Mouse (Mus musculus): ENCODE measurements around the gene Ngfr. TPM values are rescaled to one million over a fixed set of nuclear protein-coding genes. Genes with fewer than 3 reads are reported as not detected.

The Ngfr gene
- total RNA-seq, 2 experiments from 2014 or later, result not detected

DNA sequence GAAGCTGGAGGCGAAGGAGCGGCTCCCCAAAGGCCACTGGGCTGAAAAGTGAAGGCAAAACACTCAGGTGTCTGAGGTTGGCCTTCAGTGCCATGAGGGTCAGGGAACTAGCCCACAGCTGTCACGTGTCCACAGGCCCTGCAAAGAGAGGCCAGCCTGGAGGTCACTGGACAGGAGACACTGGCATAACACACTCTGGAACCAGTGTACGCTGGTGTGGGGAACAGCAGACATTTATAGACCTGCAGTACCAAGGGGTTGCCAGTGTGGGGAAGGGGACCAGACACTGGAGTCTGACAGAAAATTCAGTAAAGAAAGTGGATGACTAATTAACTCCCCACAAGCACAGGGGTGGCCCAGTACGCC lies 8.6 kb upstream of the Ngfr start:
- ATAC-seq (replicated peaks; ENCODE audit: low FRiP score, poor library complexity, severe bottlenecking), result no peak

DNA sequence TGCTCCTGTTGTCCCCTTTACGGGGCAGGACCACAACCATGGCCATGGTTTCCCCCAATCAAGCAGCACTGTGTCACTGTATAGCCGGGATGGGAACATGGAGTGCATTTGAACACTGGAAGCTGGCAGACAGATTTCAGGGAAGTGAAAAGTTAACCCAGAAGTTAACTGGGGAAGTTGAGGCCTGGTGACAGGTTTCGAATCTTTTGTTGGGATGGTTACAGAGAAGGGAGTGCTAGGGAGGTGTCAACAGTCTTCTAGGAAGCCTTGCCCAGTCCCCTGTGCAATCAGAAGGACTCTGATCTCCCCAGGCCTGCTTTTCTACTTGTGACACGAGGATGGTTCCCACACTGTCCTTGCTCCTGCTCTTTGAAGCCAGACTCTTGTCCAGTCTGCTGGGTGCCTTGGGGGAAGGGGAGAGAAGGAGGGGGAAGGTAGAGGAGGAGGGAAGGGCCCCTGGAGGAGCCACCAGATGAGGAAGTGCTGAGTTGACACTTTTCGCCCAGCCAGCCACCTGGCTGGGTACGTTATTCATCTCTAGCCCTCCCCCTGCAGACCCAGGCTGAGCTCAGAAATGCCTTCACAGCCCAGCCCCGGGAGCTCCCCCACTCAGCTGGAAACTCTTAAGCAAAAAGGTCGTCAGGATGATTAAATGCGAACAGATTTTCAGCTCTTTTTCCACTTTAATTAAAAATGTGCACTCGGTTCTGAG lies 8.1 kb upstream of the Ngfr start:
- no peak for ATAC-seq (replicated peaks; ENCODE audit: low FRiP score, poor library complexity, severe bottlenecking)

DNA sequence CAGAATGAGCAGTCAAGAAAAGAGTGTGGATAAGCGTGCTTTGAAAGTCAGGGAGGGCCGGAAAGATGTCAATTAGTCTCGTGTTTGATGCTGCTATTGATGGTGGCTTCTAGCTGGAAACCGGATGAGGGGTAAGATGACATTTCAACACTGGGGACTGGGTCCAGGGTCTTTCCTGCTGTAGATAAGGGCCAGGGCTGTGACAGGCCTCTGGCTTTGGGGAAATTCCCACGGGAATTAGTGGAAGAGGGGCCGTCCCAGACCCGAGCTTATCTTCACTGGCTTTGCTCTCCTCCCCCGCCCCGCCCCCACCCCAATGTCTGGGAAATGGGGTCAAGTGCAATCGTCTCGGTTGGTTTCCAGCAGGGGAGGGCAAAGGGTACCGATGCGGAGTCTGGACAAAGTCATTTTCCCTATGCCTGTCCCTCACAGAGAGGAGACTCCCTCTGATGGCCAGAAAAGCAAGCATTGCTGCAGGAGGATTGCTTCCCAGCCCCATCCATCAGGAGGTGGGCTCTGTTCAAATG lies 7.2 kb upstream of the Ngfr start:
- no peak for ATAC-seq (replicated peaks; ENCODE audit: low FRiP score, poor library complexity, severe bottlenecking)

DNA sequence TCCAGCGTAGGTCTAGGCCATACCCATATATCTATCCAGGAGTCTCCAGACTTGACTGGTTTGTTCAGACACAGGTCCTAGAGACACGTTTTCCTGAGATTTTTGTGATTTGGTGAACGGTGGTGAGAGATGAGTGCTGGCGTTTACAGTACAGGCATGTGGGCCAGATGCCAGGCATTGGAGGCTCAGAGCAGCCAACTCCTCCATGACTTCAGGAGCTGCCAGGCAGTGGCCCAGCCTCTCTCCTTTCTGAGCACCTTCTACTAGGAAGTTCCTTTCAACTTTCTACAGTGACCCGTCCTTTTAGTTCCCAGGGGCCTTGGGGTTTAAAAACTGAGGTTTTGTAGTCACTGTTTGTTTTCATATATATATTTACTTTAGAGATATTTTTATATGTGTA lies 6.0 kb upstream of the Ngfr start:
- ATAC-seq (replicated peaks; ENCODE audit: low FRiP score, poor library complexity, severe bottlenecking), result no peak

DNA sequence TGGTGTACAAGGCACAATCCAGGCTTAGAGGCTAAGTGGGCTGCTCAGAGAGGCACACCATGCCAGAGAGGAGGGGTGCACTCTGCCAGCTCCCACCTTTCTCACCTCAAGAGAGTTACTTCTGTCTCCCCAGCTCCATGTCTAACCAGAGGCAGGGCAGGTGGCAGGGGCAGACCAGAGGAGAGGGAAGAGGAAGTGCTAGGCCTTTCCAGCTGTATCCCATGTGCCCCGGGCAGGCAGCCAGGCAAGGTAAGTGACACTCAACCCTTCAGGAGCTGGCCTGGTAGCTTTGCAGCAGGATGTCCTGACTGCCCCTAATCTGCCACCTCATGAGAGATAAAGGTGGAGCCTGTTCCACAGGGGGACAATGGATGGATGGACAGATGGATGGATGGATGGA lies 5.2 kb upstream of the Ngfr start:
- ATAC-seq (replicated peaks; ENCODE audit: low FRiP score, poor library complexity, severe bottlenecking), result no peak

DNA sequence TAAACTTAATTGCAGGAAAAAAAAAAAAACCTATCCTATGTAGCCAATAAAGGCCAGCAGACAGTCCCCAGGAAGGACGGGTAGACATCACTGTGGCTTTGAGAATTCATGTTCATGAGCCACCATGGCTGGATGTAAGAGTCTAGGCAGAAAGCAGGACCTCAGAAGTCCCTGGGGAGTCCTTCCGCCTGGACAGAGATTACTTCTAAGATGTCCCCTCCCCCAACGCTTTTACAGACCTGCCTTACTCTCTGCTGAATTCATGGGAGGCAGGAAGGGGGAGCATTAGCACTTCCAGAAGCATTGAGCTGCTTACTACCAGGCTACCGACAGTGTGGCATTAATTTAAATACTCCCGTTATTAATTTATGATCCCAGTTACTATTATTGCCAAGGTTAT lies 1.7 kb upstream of the Ngfr start:
- ATAC-seq (replicated peaks; ENCODE audit: low FRiP score, poor library complexity, severe bottlenecking), result no peak

DNA sequence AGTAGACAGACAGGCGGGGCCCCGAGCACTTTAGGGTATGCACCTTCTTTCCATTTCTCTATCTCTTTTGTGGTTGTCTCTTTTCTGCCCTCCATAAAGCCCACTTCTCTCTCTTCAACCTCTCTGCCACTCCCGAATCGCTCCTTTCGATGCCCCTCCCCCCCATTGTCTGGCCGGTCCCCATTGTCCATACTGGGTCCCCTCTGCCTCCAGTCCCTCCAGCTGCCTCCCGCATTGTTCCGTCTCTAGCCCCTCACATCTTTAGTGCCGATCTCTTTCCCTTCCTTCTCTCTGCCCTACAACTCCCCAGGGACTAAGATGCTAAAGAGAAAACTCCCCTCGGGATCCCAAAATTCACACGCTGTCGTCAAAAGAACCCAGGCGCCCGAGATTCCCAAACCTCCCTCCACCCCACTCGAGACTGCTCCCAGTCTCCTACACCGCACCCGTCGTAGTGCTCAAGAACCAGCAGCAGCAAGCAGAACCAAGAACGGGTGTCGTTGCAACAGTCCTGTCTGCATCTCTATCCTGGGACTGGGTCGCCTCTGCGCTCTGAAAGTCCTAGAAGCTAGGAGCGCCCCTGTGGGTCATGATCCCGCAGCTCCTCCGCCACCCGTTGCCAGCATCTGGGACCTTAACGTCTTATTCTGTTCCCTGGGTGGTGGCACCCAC lies 648 bp downstream of the Ngfr start:
- ATAC-seq (replicated peaks; ENCODE audit: low FRiP score, poor library complexity, severe bottlenecking), result no peak

DNA sequence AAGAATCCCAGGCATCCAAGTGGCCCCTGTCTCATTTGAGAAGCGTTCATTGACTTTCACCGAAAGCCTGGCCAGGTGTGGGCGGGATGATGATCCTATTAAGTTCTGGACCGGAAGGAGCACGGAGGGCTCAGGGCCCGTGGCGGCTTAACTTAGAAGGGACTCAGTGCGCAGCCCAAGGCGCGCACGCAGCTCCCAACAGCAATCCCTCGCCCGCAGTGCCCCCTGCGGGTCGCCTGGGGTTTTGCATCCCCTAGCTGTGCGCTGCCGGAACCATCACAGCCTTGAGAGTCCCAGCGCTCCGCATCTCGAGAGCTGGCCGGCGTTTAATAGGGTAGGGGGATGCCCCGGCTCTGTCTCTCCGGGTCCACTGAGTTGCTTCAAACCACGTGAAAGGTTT lies 1.4 kb downstream of the Ngfr start:
- ATAC-seq (replicated peaks; ENCODE audit: low FRiP score, poor library complexity, severe bottlenecking), result no peak

DNA sequence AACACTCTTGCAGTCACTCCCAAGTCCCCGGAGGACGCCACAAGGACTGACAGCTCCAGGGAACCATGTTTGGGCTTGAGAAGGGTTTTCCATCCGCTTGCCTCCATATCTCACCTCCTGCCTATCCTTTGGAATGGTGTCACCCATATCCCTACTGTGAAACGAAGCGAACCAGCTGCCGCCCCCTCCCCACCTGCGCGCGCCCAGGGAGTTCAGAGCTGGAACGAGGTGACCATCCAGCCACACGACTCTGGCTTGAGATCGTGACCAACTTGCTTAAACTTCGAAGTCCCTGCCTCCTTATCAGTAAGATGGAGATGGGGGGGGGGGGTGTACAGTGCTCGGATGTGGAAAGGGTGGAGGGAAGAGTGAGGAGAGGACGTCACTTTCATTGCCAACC lies 1.9 kb downstream of the Ngfr start:
- ATAC-seq (replicated peaks; ENCODE audit: low FRiP score, poor library complexity, severe bottlenecking), result no peak

DNA sequence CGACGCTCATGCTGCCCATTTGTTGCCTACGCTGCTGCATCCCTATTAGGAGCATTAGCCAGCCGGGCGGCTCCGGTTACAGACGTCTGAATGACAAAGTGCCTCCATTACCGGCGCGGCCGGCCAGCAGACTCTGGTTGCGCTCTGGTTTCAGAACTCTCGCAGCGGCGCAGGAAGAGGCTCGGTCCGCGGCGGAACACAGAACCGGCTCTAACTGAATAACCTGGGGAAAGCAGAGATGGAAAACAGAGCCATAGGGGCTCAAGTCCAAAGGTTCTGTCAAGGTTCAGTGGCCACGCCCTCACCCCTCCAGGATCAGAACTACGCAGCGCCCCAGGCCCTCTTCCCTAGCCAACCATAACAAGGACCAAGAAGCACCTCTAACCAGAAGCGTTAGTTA lies 2.3 kb downstream of the Ngfr start:
- ATAC-seq (replicated peaks; ENCODE audit: low FRiP score, poor library complexity, severe bottlenecking), result no peak

DNA sequence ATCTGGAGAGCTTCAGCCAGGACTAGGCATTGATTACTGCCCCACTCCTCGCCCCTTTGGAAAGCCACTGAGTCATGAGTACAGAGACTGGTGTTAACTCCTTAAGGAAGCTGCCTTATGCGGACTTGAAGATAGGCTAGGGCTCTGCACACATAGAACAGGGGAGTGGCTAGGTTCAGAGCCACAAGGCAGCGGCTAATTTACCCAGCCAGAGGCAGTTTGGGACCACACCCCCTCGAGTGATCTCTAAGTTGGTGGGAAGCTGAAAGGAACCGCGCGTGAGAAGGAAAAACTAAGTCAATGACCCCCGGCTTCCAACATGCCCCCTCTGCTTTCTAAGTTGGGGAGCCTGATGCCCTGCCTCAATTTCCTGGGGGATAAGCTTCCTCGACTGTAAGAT lies 2.9 kb downstream of the Ngfr start:
- ATAC-seq (replicated peaks; ENCODE audit: low FRiP score, poor library complexity, severe bottlenecking), result no peak

DNA sequence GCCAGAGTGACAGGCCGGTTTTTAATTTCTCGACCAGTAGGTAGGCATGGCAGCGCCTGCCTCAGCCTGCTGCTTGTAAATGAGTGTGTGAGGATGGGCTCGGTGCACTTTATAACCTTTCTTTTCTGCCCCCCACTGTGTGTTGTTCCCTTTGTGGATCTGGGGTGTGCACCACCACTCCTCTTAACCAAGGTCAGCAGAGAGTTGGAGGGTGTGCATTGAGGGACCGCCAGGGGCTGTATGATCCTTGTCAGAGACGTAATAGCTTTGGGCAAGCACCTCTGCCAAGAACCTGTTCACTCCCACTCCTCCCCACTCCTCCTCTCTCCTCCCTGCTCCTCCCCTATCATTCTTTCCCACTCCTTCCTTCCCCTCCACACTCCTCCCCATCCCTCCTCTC lies 4.1 kb downstream of the Ngfr start:
- ATAC-seq (replicated peaks; ENCODE audit: low FRiP score, poor library complexity, severe bottlenecking), result no peak

DNA sequence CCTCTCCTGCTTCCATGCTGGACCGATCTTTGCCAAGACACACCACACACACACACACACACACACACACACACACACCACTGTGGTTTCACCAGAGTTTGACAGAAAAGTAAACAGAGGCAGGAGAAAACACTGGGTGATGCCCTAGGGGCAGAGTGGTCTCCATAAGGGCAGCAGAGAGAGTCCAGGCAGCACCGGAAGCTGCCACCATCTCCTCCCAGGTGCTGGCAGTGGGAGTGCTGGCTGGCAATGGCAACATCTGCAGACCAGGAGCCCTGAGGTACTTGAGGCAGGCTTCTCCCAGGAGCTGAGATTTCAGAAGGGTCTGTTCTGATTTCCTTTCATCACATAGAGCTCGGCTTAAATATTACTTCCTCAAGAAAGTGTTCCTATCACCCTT lies 5.3 kb downstream of the Ngfr start:
- ATAC-seq (replicated peaks; ENCODE audit: low FRiP score, poor library complexity, severe bottlenecking), result no peak

DNA sequence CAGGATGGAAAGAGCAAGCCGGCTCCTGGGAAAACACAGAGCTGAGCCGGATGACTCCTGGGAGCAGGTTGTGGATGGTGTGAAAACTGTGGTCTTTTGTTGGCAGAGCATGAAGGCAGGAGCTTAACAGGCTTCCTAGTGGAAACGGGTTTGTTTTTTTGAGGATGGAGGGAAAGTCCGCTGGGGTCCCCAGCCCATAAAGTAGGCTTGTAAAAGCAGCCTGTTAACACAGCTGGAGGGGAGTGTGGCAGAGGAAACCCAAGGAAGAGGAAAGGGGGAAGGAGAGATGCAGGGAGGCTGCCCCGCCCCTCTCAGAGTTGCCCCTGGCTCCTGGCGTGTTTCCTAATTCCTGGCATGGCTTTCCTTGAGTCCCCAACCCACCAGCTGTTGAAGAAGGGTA lies 8.1 kb downstream of the Ngfr start:
- ATAC-seq (replicated peaks; ENCODE audit: low FRiP score, poor library complexity, severe bottlenecking), result no peak

DNA sequence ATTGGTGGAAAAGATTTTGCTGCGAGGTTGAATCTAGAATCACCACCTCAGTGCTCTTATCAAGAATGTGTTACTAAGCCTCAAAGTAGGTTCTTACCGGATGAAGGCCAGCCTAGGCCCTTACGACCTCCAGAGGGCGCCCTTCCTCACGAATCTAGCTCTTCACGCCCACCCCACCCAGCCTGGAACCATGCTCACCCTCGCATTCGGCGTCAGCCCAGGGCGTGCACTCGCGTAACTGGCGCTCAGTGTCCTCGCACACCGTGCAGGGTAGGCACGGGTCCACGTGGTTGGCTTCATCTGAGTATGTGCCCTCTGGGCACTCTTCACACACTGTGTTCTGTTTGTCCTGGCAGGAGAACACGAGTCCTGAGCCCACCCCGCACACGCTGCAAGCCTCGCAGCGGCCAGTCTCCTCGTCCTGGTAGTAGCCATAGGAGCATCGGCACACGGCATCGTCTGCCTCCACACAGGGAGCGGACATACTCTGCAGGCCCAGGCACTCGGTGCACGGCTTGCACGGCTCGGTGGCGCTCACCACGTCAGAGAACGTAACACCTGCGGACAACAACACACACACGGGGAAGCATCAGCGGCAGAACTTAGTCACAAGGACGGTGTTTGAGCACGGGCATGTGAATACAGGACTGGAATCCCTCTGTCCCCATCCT lies 9.6 kb downstream of the Ngfr start:
- no peak for ATAC-seq (replicated peaks; ENCODE audit: low FRiP score, poor library complexity, severe bottlenecking)

DNA sequence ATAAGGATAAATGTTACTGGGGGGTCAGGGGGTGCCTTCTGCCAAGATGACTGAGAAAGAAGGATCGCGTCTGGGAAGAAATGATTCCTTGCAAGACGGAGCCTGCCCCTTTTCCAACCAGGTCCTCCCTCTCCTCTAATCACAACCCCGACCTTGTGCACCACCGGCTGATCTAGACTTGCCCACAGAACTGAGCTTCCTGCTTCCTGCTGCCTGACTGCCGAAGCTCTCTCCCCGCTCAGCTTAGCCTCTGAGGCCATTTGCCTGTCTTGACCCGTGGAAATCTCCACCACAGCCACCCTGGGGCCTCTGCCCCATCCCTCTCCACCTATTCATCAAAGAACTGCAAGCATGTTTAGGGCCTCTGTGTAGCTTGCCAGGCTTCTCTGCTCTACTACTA lies 11.2 kb downstream of the Ngfr start:
- no peak for ATAC-seq (replicated peaks; ENCODE audit: low FRiP score, poor library complexity, severe bottlenecking)

DNA sequence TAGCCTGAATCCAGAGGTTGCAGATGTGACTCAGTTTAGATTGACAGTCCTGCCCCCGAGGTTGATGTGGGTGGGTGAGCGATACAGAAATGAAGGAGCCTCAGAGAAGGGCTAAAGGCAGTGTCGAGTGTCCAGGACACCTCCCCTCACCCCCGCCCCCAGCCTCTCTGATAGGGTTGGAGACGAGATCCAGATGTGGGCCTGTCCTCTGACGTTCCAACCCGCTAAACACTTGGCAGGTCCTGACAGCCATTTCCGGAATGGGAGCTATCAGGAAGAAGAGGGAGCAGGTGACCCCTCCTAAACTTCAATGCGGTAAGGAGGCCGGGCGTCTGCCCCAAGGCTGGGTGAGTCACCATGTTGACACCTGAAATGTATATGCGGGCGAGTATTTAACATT lies 11.7 kb downstream of the Ngfr start:
- ATAC-seq (replicated peaks; ENCODE audit: low FRiP score, poor library complexity, severe bottlenecking), result no peak

DNA sequence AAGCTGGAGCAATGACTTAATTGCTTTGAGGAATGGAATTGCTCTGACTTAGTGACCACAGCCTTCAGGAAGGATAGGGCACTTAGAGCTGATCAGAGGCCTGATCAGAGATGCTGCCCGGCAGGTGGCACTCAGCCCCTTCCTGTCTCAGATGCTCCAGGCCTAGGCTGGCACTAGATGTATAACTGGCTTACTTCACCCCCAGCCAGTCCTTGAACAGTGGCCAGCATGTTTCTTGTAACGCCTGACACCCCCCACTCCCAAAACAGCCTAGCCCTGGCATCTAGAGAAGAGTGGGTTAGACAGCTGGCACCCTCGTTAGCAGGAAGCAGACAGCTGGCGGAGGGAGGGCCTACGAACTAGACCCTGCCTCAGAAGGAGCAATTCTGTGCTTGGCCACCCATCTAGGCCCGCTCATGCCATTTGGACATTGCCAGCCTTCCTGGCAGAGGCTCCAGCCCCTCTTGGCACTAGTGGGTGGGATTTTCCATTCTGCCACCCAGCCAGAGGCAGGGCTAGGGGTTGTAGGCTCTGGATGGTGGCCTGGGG lies 12.7 kb downstream of the Ngfr start:
- ATAC-seq (replicated peaks; ENCODE audit: low FRiP score, poor library complexity, severe bottlenecking), result no peak

DNA sequence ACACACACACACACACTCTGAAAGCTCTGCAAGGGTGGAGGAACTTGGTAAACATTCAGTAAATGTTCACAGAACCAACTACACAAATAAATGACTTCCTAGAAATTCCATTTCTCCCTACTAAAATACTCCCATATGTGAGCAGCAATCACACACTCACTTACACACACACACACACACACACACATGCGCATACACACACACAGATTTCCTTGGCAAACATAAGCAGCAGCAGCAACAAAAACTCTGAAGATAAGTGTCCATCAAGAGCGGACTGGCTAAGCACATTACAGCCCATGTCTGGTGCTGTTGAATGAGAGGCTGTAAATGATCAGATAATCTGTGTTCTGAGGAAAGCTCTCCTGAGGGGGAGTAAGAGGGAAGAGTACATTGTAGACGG lies 15.3 kb downstream of the Ngfr start:
- ATAC-seq (replicated peaks; ENCODE audit: low FRiP score, poor library complexity, severe bottlenecking), result no peak

DNA sequence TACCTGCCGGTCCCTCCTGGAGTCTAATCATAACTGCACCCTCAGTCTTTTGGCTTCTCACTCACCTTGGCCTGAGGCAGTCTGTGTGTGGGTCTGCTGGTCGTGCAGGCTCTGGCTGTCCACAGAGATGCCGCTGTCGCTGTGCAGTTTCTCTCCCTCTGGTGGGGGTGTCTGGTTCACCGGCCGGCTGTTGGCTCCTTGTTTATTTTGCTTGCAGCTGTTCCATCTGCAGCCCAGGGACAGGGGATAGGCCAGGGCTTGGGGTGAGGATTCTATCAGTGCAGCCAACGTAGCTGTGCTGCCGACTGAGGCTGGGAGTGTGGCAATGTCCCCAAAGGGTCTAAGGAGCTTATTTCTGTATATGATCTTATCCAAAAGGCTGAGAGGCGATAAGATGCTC lies 15.8 kb downstream of the Ngfr start:
- ATAC-seq (replicated peaks; ENCODE audit: low FRiP score, poor library complexity, severe bottlenecking), result no peak

Measured in erythroid progenitor cell, adult 5-6 weeks (primary cell).